Mouse (Mus musculus): ENCODE data around the gene Ankrd13b. TPM values are rescaled to one million over a fixed set of nuclear protein-coding genes. Genes with fewer than 3 reads are reported as not detected.
"Not testable (repeated sequence)": the region's sequence is repeated elsewhere in the genome, so short reads cannot be mapped to it uniquely, and the experiment has no call there.

Ankrd13b gene
- 1 to 10 TPM in 1 of 3 experiments, under 1 TPM in 2; 0.39 to 1.6 (median 0.91) TPM for polyA plus RNA-seq (2017; shearing (Covaris generic))

- no peak for ATAC-seq
Observed at GRCm38 (mm10) chr11:77489591-77490235, at the start of gene Ankrd13b. Gene Ankrd13b, minus strand, starts transcription at chr11:77489678.

DNA sequence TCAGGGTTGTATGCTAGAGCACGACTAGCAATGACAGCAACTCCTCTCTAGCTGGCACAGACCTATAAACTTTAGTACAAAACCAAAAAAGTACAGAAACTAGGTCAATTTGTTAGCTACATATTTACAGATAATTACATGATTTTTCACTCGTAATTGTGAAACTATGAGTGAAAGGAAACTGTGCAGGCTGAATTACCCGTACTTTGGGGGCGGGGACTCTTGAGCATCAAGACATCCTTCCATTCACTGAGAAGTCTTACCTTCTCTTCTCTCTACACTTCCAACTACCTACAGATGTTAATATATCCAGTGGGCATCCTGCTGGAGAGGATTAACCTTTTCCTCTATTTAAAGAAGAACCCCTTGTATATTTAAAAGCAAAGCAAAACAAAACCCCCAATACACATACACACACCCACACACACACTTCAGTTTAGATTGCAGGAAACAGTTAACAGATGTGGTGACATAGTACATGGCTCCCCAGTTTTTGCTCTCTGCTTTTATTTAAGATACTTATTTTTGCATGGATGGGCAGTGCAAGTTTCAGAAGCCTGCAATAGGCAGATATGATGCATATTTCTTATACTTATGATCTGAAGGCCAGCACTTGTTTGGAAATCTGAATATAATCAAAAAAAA, 42.8 kb upstream of the Ankrd13b start:
- ATAC-seq = peak; percentile 72

DNA sequence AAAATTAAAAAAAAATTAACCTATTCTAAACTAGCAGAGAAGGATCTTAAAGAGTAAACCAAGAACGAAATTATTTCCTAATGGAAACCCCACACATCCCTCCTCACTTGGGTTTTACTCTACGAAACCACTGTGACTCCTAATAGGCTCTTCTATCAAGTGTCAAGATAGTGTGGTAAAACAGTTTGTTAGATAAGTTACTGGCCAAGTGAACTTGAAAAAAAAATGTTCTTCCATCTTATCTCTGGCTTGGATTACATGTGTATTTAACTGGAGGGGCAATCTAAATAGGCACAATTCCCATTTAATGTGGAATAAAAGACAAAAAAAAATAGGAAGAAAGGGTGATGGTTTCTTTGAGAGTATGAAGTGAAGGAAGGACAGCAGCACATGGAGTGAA, 41.4 kb upstream of the Ankrd13b start:
- no peak for ATAC-seq

DNA sequence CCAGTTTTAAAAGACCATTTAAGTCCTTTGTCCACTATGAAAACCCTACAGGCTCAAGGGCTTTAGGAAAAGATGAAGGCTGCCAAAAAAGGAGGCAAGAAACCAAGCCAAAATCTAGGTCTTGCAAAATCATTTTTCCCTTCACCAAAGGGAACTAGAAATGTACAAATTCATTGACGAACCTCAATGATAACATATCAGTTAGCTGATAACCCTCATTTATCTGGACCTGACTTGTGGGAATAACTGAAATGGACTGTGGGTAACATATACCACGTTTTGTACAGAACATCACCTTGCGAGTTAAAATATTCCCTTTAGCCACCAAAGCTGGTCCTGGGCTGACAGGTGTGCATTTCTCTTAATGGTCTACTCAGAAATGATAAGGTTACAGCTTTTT, 40.2 kb upstream of the Ankrd13b start:
- ATAC-seq = no peak

- not testable (repeated sequence) for ATAC-seq
Observed at GRCm38 (mm10) chr11:77528420-77528819, 38.9 kb upstream of the Ankrd13b start.

GRCm38 (mm10) chr11:77525804-77526486, 36.5 kb upstream of the Ankrd13b start:
- ATAC-seq = no peak

DNA sequence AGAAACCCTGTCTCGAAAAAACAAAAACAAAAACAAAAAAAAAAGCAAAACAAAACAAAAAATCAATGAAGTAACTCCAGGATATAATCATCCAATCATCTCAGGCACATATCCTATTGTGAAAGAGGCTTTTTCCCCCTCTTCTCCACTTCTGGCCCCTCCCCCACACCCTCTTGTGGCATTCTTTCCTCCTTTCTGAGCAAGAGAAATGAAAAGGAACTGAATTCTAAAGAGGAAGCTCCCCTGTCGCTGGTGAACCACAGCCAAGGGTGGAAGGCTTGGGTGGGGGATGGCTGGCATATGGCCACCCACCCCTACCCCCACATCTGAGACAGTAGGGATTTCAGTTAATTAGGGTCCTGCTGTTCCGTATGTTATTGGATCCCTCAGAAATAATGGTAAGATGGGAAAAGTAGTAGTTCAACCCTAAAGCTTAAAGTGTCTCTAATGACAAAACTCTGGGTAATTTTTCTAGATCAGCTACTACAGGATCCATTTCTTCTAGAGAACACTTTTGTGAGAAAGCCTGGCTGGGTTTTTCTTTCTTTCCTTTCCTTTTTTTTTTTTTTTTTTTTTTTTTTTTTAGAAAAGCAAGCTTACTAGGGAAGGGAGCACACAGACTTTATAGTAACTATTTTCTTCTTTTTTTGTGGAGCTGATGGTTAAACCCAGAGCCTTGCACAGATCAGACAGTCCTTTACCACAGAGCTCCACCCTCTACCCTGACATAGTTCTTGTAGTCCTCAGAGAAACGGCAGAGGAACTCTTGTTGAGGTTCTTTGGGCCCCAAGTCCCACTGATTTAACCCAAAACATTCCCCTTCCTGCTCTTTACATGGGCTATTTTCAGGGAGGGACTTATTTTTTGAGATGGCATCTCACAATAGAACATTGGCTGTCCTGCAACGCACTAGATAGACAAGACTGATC, 31.4 kb upstream of the Ankrd13b start:
- no peak for ATAC-seq

DNA sequence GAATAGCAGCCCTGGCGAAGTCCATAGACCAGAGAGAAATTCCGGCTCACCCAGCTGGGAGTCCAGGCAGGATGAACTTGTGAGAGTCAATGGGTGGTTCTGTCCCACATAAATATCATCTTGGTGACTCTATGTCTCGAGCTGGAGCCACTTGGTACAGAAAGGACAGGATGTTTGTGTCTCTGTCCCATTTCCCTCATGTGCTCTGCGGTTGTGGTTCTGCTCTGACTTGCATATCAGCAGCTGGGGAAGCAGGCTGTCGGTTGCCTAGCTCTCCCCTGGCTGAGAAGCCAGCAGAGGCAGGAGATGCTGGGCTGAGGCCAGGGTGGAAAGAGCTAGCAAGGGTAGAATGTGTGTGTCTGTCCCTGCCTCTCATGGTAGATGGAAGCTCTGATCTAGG, 29.6 kb upstream of the Ankrd13b start, which contains the start of gene Gm10392:
TSS of gene Gm10392 (minus strand) at position 156 of the 400 bp plus-strand sequence.
- ATAC-seq = peak; percentile 85

GRCm38 (mm10) chr11:77518051-77518798, 28.7 kb upstream of the Ankrd13b start:
- ATAC-seq = no peak

DNA sequence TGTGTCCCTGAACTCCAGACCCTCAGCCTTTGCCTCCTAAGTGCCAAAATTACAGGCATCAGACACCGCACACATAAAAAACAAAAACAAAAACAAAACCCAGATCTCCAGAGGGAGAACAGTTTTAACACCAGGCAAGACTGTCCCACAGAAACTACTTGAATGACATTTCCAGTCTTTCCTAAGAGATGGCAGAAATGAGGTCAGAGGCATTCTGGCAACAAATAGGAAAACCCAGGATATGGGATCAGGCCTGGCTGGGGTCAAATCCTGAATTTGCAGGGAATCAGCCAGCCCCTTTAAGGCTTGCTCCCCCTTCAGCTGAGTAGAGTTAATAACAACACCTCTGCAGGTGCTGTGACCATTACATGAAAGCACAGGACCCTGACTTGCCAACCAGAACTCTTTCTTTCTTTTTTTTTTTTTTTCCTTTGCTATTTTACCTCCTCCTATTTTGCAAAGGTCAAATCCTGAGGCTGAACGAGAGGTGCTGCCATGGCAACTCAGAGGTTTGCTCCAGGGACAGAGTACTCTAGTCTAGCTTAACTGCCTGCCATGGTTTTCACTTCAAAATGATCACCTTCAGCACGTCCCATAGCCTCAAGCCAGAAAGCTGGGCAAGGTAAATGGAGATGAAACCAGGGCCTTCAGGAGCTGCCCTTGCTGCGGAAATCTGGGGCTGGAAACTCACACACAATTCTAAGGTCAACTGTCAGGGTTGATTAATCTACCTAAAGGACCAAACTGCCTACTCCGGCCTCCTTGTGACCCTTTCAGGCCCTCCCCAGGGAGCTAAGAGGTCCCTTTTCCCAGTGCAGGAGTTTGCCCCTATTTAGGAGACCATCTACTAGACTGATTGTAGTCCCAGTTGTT, 27.3 kb upstream of the Ankrd13b start:
- no peak for ATAC-seq

- ATAC-seq = no peak
Observed at GRCm38 (mm10) chr11:77515637-77516552, 26.4 kb upstream of the Ankrd13b start, which contains the start of gene Trp53i13. Gene Trp53i13, minus strand, starts transcription at chr11:77515980.

GRCm38 (mm10) chr11:77514832-77515636, 25.6 kb upstream of the Ankrd13b start, which contains the start of gene Abhd15:
Gene Abhd15, plus strand, starts transcription at chr11:77515121.
- no peak for ATAC-seq

GRCm38 (mm10) chr11:77514281-77514831, 24.9 kb upstream of the Ankrd13b start:
- ATAC-seq = no peak

DNA sequence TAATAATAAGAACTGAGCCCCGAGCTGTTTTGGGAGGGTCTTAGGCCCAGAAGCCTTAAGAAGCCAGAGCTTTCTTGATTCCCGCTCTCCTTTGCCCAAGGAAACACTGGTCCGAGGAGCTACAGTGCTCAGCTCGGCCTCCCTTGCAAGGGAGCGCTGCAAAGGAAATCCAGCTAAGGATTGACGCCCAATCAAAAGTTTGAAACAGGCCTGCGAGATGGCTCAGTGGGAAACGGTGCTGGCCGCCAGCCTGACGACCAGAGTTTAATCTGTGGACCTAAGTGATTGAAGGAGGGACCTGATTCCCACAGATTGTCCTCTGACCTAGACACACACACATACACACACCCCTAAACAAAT, 24.3 kb upstream of the Ankrd13b start:
- ATAC-seq = no peak

GRCm38 (mm10) chr11:77512891-77513810, 23.7 kb upstream of the Ankrd13b start:
- peak; percentile 75 for ATAC-seq

DNA sequence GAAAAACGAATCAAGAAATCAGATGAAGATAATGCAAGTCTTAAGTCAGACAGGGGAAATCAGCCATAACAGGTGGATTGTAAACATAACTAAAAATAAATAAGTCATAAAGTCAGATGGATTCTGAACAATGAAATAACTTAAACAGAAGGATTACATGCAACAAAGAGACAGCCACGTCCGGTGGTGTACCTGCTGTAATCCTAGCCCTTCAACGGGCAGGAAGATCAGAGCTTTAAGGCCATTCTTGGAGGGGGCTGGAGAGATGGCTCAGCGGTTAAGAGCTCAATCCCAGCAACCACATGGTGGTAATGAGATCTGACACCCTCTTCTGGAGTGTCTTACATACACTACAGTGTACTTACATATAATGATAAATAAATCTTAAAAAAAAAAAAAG, 21.9 kb upstream of the Ankrd13b start:
- no peak for ATAC-seq
